8 mouse cellular contexts compared by ENCODE assay signal in genomic region chr16:24165461-24166081, GRCm38 (mm10).
DNase-seq lines count a peak whose midpoint lies in the region; ATAC-seq and TF ChIP-seq lines count a peak whose summit lies in the region.

No protein-coding gene starts in this region.

- no peak for TF ChIP-seq CTCF in CH12.LX (conservative IDR thresholded peaks at IDR 0.05 in 1 of 2, IDR thresholded peaks at IDR 0.05 in 1 of 2; ENCODE audit: low read depth in 2 of 2, low read length in 2 of 2)

- no peak overlapping the region for H3K27ac ChIP-seq in heart, embryonic 11.5 days (ENCODE audit: low read depth, low read length)
- no peak overlapping the region for H3K27ac ChIP-seq in CH12.LX (ENCODE audit: insufficient read depth, low read depth)

- no peak; the same call in 1 of the 2 replicates for TF ChIP-seq RAD21 in CH12.LX (IDR thresholded peaks at IDR 0.05; ENCODE audit: low read depth, low read length)

- in situ Hi-C loops in CH12.LX (cut with MboI; ENCODE audit: low pct_ligation_motif_present, low pct_unique_long_range_greater_than_20kb, low sequenced_read_pairs): no loop called here

- no peak overlapping the region for H3K4me3 ChIP-seq in heart, embryonic 11.5 days (ENCODE audit: low read depth, low read length)
- no peak overlapping the region for H3K4me3 ChIP-seq in CH12.LX (replicated peaks in 1 of 3; ENCODE audit: low read depth in 2 of 3, low read length in 2 of 3, poor library complexity in 1 of 3)

- H3K36me3 ChIP-seq in heart, embryonic 11.5 days (ENCODE audit: control insufficient read depth, insufficient read depth, low read length): no peaks in the 10 kb centered on the region
- no peaks in the 10 kb centered on the region for H3K36me3 ChIP-seq in CH12.LX (replicated peaks in 1 of 2; ENCODE audit: control insufficient read depth in 1 of 2, insufficient read depth in 1 of 2, low read length in 1 of 2)

- no peak for ATAC-seq in heart, embryonic 11.5 days (replicated peaks; ENCODE audit: insufficient number of reproducible peaks, low FRiP score, low TSS enrichment)
- ATAC-seq in inflammation-experienced regulatory T-cells, adult 6 months: peak; percentile 78

- 48% methylated on average over 11 of the region's 11 CpGs for WGBS in heart, embryonic 11.5 days (ENCODE audit: insufficient replicate concordance)

- H3K9me3 ChIP-seq in heart, embryonic 11.5 days (replicated peaks; ENCODE audit: control insufficient read depth, low read length): no peaks in the 10 kb centered on the region
- H3K9me3 ChIP-seq in CH12.LX (replicated peaks; ENCODE audit: low read length): peaks cover 4% of the 10 kb centered on the region

- H3K4me2 ChIP-seq in heart, embryonic 11.5 days: no peak overlapping the region
- H3K4me2 ChIP-seq in CH12.LX (ENCODE audit: insufficient read depth, low read depth, poor library complexity, severe bottlenecking): no peak overlapping the region

- dilution Hi-C loops in CH12.LX (cut with MboI; ENCODE audit: extremely low pct_ligation_motif_present, extremely low pct_unique_long_range_greater_than_20kb, low sequenced_read_pairs): no loop called here

- peak overlapping the region; percentile 23; the same call in 1 of the 2 replicates for H3K9ac ChIP-seq in heart, embryonic 11.5 days (ENCODE audit: low read depth, low read length)
- H3K9ac ChIP-seq in CH12.LX (ENCODE audit: insufficient read depth, low read depth): no peak overlapping the region

- no peaks in the 10 kb centered on the region for H3K79me2 ChIP-seq in CH12.LX (replicated peaks; ENCODE audit: control insufficient read depth, extremely low read depth, insufficient read depth, poor library complexity, severe bottlenecking)

- no peak for TF ChIP-seq POLR2A in CH12.LX (IDR thresholded peaks at IDR 0.05; ENCODE audit: low read depth, low read length)

- no peak for DNase-seq in heart, adult 8-10 months (ENCODE audit: low spot score)
- DNase-seq in CH12.LX (ENCODE audit: extremely low read depth): peak; percentile 95
- peak; percentile 46 for DNase-seq in retina, postnatal 1 day
- no peak for DNase-seq in frontal cortex, postnatal 14 days (ENCODE audit: low spot score in 2 of 2)
- no peak for DNase-seq in c-Kit-positive CD71-positive TER-119-positive erythroid progenitor cells, embryonic 14.5 days (ENCODE audit: low spot score)
- no peak for DNase-seq in cerebellum, postnatal 36 days

- peak; percentile 97 for TF ChIP-seq EP300 in CH12.LX (IDR thresholded peaks at IDR 0.05; ENCODE audit: low read length)

- peaks cover 7% of the 10 kb centered on the region for H3K4me1 ChIP-seq in heart, embryonic 11.5 days (ENCODE audit: control insufficient read depth, insufficient read depth, low read length)
- peaks cover 7 to 41% of the 10 kb centered on the region in 2 experiments for H3K4me1 ChIP-seq in CH12.LX (ENCODE audit: control insufficient read depth in 1 of 2, insufficient read depth in 2 of 2)

- H3K27me3 ChIP-seq in heart, embryonic 11.5 days (ENCODE audit: control insufficient read depth, insufficient read depth, low read length): no peaks in the 10 kb centered on the region
- peaks cover 75% of the 10 kb centered on the region for H3K27me3 ChIP-seq in CH12.LX (replicated peaks)

TF ChIP-seq in CH12.LX, 34 proteins besides CTCF, POLR2A, EP300 and RAD21:
- TF ChIP-seq IRF4 (IDR thresholded peaks at IDR 0.05; ENCODE audit: low read depth, low read length) (peak; percentile 97), USF2 (conservative IDR thresholded peaks at IDR 0.05; ENCODE audit: low read depth, low read length) (no peak), USF1 (IDR thresholded peaks at IDR 0.05; ENCODE audit: low read depth, low read length) (no peak), NRF1 (IDR thresholded peaks at IDR 0.05; ENCODE audit: low read depth, low read length) (no peak; the same call in 1 of the 2 replicates), BHLHE40 (IDR thresholded peaks at IDR 0.05; ENCODE audit: low read depth, low read length) (peak; percentile 99), TBP (conservative IDR thresholded peaks at IDR 0.05; ENCODE audit: low read depth, low read length) (no peak), SMC3 (IDR thresholded peaks at IDR 0.05; ENCODE audit: low read depth, low read length) (peak; percentile 18), MAZ (IDR thresholded peaks at IDR 0.05; ENCODE audit: low read depth, low read length) (peak; percentile 80; the same call in 1 of the 2 replicates), ZC3H11A (IDR thresholded peaks at IDR 0.05; ENCODE audit: low read depth, low read length) (no peak), JUND (conservative IDR thresholded peaks at IDR 0.05; ENCODE audit: low read depth, low read length) (peak; percentile 79), KAT2A (IDR thresholded peaks at IDR 0.05; ENCODE audit: insufficient replicate concordance, low read length) (0 out of 2 replicates have a peak, but pooled peaks have one; percentile 54), SIN3A (IDR thresholded peaks at IDR 0.05; ENCODE audit: low read length) (no peak; the same call in 1 of the 2 replicates), MAX (IDR thresholded peaks at IDR 0.05; ENCODE audit: low read length) (peak; percentile 70; the same call in 1 of the 2 replicates), E2F4 (IDR thresholded peaks at IDR 0.05; ENCODE audit: insufficient replicate concordance, low read depth, low read length) (no peak), RCOR1 (conservative IDR thresholded peaks at IDR 0.05; ENCODE audit: low read depth, low read length) (peak; percentile 99), ZKSCAN1 (IDR thresholded peaks at IDR 0.05; ENCODE audit: borderline replicate concordance, low read depth, low read length) (no peak), ETS1 (conservative IDR thresholded peaks at IDR 0.05; ENCODE audit: low read depth, low read length) (peak; percentile 93), MAFK (IDR thresholded peaks at IDR 0.05; ENCODE audit: insufficient replicate concordance, low read length) (peak; percentile 91), JUN (IDR thresholded peaks at IDR 0.05; ENCODE audit: insufficient read depth, low read depth, low read length) (peak; percentile 75), MYC (IDR thresholded peaks at IDR 0.05; ENCODE audit: low read depth, low read length) (peak; percentile 75; the same call in 1 of the 2 replicates), ZNF384 (IDR thresholded peaks at IDR 0.05; ENCODE audit: low read depth, low read length) (peak; percentile 80), NELFE (IDR thresholded peaks at IDR 0.05; ENCODE audit: low read depth, low read length) (no peak), PAX5 (IDR thresholded peaks at IDR 0.05; ENCODE audit: low read length) (no peak), HCFC1 (IDR thresholded peaks at IDR 0.05; ENCODE audit: low read depth, low read length) (no peak), CHD1 (IDR thresholded peaks at IDR 0.05; ENCODE audit: low read depth, low read length) (no peak), GABPA (IDR thresholded peaks at IDR 0.05; ENCODE audit: insufficient replicate concordance, low read depth, low read length) (no peak), TCF12 (IDR thresholded peaks at IDR 0.05; ENCODE audit: low read depth, low read length) (peak; percentile 99), CHD2 (IDR thresholded peaks at IDR 0.05; ENCODE audit: low read length) (peak; percentile 84), POLR2AphosphoS2 (IDR thresholded peaks at IDR 0.05; ENCODE audit: low read depth, low read length) (no peak), MEF2A (IDR thresholded peaks at IDR 0.05; ENCODE audit: borderline replicate concordance, low read depth, low read length) (peak; percentile 96), MXI1 (IDR thresholded peaks at IDR 0.05; ENCODE audit: low read depth, low read length) (no peak), ELF1 (IDR thresholded peaks at IDR 0.05; ENCODE audit: low read depth, low read length) (peak; percentile 54), UBTF (IDR thresholded peaks at IDR 0.05; ENCODE audit: low read depth, low read length) (peak; percentile 59; the same call in 1 of the 2 replicates)

Comparison
In these comparisons a context has a peak if more than half of its experiments do, and no peak if none do; other contexts are left out.
1. DNase-seq: peak in CH12.LX (single experiment) and retina, postnatal 1 day (single experiment); none in heart, adult 8-10 months (single experiment), frontal cortex, postnatal 14 days (0 of 2), c-Kit-positive CD71-positive TER-119-positive erythroid progenitor cells, embryonic 14.5 days (single experiment) and cerebellum, postnatal 36 days (0 of 2).